23 mouse cellular contexts compared by ENCODE assay signal in the genomic region with DNA sequence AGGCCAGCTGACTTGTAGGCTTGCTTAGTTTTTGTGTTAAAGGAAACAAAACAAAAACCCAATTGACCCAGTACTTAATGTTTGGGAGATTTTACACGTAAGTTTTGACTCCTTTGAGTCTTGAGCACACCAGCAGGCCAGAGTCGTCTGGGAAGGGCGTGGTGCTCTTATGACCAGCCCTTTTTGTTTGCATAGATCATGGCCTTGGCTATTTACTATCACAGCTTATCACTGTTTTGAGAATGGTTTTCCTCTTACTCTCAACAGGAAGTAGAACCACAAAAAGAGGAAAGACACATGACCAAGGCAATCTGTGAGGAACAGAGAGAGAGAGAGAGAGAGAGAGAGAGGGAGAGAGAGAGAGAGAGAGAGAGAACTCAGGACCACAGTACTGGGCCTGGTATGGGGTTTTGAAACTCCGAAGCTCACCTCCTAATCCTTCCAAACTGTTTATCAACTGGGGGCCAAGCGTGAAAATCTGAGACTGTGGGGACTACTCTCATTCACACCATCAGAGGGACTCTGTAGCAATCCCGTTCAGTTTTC. TPM values are rescaled to one million over a fixed set of nuclear protein-coding genes. Genes with fewer than 3 reads are reported as not detected.
"Had no signal": no experiment of that assay in that cellular context is flagged by ENCODE, and none has a peak within 500 bp of the region (broad histone marks: within the 10 kb centered on the region; RNA-seq: fewer than 3 reads in every experiment).

No protein-coding gene starts in this region.

- H3K36me3 ChIP-seq: midbrain, embryonic 15.5 days had no signal

- H3K27ac ChIP-seq: limb, embryonic 13.5 days; midbrain, embryonic 15.5 days; neural tube, embryonic 12.5 days had no signal

- H3K9ac ChIP-seq: limb, embryonic 13.5 days; midbrain, embryonic 15.5 days; neural tube, embryonic 12.5 days had no signal

- H3K4me3 ChIP-seq: limb, embryonic 13.5 days; megakaryocyte, embryonic 14.5 days; midbrain, embryonic 15.5 days; neural tube, embryonic 12.5 days had no signal

- H3K4me2 ChIP-seq: limb, embryonic 13.5 days; liver, embryonic 11.5 days; midbrain, embryonic 11.5 days; midbrain, embryonic 15.5 days; neural tube, embryonic 12.5 days had no signal

- DNase-seq: kidney, adult 8-10 months; kidney, postnatal 25 days; layer of hippocampus, adult 9-11 months; left cerebral cortex, postnatal 4 days; lung, postnatal 4 days; retina, postnatal 1 day; right cerebral cortex, postnatal 4 days; spleen, adult 18-20 months; thymus, postnatal 4 days had no signal

- H3K4me1 ChIP-seq: megakaryocyte, embryonic 14.5 days; midbrain, embryonic 15.5 days; neural tube, embryonic 12.5 days had no signal

- H3K9me3 ChIP-seq: limb, embryonic 13.5 days; megakaryocyte, embryonic 14.5 days; midbrain, embryonic 15.5 days; neural tube, embryonic 12.5 days had no signal

- ATAC-seq: midbrain, embryonic 15.5 days had no signal

- H3K27me3 ChIP-seq: limb, embryonic 13.5 days; megakaryocyte, embryonic 14.5 days; midbrain, embryonic 15.5 days; neural tube, embryonic 12.5 days had no signal

RNA-seq across cellular contexts. Expression of a gene that starts 10.8 kb away (rescaled TPM):
- total RNA-seq: layer of hippocampus, adult 18-20 months; left cerebral cortex, postnatal 10 days; left cerebral cortex, postnatal 4 days; monocyte, adult 5-6 weeks; neutrophil, adult 5-6 weeks had no signal
- polyA plus RNA-seq: kidney, embryonic 16.5 days; limb, embryonic 13.5 days; liver, embryonic 11.5 days; midbrain, embryonic 11.5 days; midbrain, embryonic 15.5 days; neural tube, embryonic 12.5 days; thymus, postnatal 0 days had no signal

RNA-seq across cellular contexts. Expression of a gene that starts 37.9 kb away (rescaled TPM):
- total RNA-seq: layer of hippocampus, adult 18-20 months; left cerebral cortex, postnatal 10 days; monocyte, adult 5-6 weeks; neutrophil, adult 5-6 weeks had no signal
- polyA plus RNA-seq: kidney, embryonic 16.5 days; liver, embryonic 11.5 days; liver, embryonic 16.5 days; midbrain, embryonic 11.5 days; midbrain, embryonic 15.5 days; neural tube, embryonic 12.5 days had no signal

RNA-seq across cellular contexts. Expression of a gene that starts 53.3 kb away (rescaled TPM):
- total RNA-seq: layer of hippocampus, adult 18-20 months; left cerebral cortex, postnatal 10 days; left cerebral cortex, postnatal 4 days; monocyte, adult 5-6 weeks; neutrophil, adult 5-6 weeks had no signal
- polyA plus RNA-seq: kidney, embryonic 16.5 days; limb, embryonic 13.5 days; liver, embryonic 11.5 days; liver, embryonic 16.5 days; midbrain, embryonic 11.5 days; midbrain, embryonic 15.5 days; neural tube, embryonic 12.5 days; stomach, embryonic 14.5 days had no signal
